Mouse (Mus musculus): ENCODE data around the gene Ptgdr2. TPM values are rescaled to one million over a fixed set of nuclear protein-coding genes. Genes with fewer than 3 reads are reported as not detected.

Gene Ptgdr2
- 0.06 and 0.12 TPM in 2 replicates for polyA plus RNA-seq (2015; fragmentation: Nextera tagmentation; extraction: Ambion mirVana)

- Histone ChIP-seq H3K27me3 (replicated peaks) (no peaks in the 10 kb centered on the region; the same call in 1 of the 2 replicates), H3K4me1 (peaks cover 20% of the 10 kb centered on the region), H3K36me3 (replicated peaks) (peaks cover 4% of the 10 kb centered on the region), H3K9me3 (no peaks in the 10 kb centered on the region), H3K4me3 (no peak within 1 kb of the TSS), H3K9ac (no peak within 1 kb of the TSS), H3K27ac (no peak within 1 kb of the TSS), H3K4me2 (no peak within 1 kb of the TSS)
- 69% methylated on average over 5 of the region's 5 CpGs for WGBS
- ATAC-seq (replicated peaks): no peak
These were observed at the start of gene Ptgdr2 for GRCm38 (mm10) chr19:10937110-10937563. Ptgdr2 (plus strand) TSS chr19:10937160.

- no peak for ATAC-seq (replicated peaks)
- 87% methylated on average over 3 of the region's 3 CpGs for WGBS
- H3K36me3 ChIP-seq (replicated peaks): no peaks in the 10 kb centered on the region
- H3K9me3 ChIP-seq: no peaks in the 10 kb centered on the region
- H3K9ac ChIP-seq: no peak overlapping the region
- no peaks in the 10 kb centered on the region for H3K27me3 ChIP-seq (replicated peaks)
- no peak overlapping the region for H3K4me2 ChIP-seq
- H3K27ac ChIP-seq: no peak overlapping the region
- H3K4me3 ChIP-seq: no peak overlapping the region
- peaks cover 22% of the 10 kb centered on the region for H3K4me1 ChIP-seq
These were observed 44.8 kb upstream of the Ptgdr2 start for GRCm38 (mm10) chr19:10892201-10892600.

- H3K4me3 ChIP-seq: peak within 1 kb of the TSS; percentile 69
- peak; percentile 97 for ATAC-seq (replicated peaks)
- peaks cover 25% of the 10 kb centered on the region for H3K4me1 ChIP-seq
- H3K9me3 ChIP-seq: no peaks in the 10 kb centered on the region
- H3K36me3 ChIP-seq (replicated peaks): peaks cover 9% of the 10 kb centered on the region
- H3K9ac ChIP-seq: peak within 1 kb of the TSS; percentile 77
- H3K4me2 ChIP-seq: peak within 1 kb of the TSS; percentile 66
- WGBS: 0% methylated on average over 43 of the region's 43 CpGs
- peak within 1 kb of the TSS; percentile 87 for H3K27ac ChIP-seq
- H3K27me3 ChIP-seq (replicated peaks): no peaks in the 10 kb centered on the region
These were observed 41.9 kb upstream of the Ptgdr2 start, which contains the start of gene Prpf19 for GRCm38 (mm10) chr19:10895016-10895528. Prpf19 (plus strand) TSS chr19:10895231.

GRCm38 (mm10) chr19:10895708-10896107 lies 41.3 kb upstream of the Ptgdr2 start:
- H3K9ac ChIP-seq: peak overlapping the region; percentile 77
- peak; percentile 8; the same call in 1 of the 2 replicates for ATAC-seq (replicated peaks)
- H3K27ac ChIP-seq: peak overlapping the region; percentile 87
- H3K4me1 ChIP-seq: peaks cover 25% of the 10 kb centered on the region
- peak overlapping the region; percentile 66 for H3K4me2 ChIP-seq
- peak overlapping the region; percentile 69 for H3K4me3 ChIP-seq
- no peaks in the 10 kb centered on the region for H3K27me3 ChIP-seq (replicated peaks)
- no peaks in the 10 kb centered on the region for H3K9me3 ChIP-seq
- H3K36me3 ChIP-seq (replicated peaks): peaks cover 15% of the 10 kb centered on the region
- WGBS: 2% methylated on average over 16 of the region's 16 CpGs

GRCm38 (mm10) chr19:10896849-10897248 lies 40.1 kb upstream of the Ptgdr2 start:
- Histone ChIP-seq H3K9me3 (no peaks in the 10 kb centered on the region), H3K27me3 (replicated peaks) (no peaks in the 10 kb centered on the region), H3K36me3 (replicated peaks) (peaks cover 26% of the 10 kb centered on the region), H3K4me2 (peak overlapping the region; percentile 66), H3K4me1 (peaks cover 25% of the 10 kb centered on the region), H3K27ac (no peak overlapping the region), H3K4me3 (no peak overlapping the region), H3K9ac (0 out of 2 replicates have a peak overlapping the region, but pooled peaks have one; percentile 77)
- 82% methylated on average over 7 of the region's 7 CpGs for WGBS
- no peak for ATAC-seq (replicated peaks)

- 86% methylated on average over 8 of the region's 8 CpGs for WGBS
- Histone ChIP-seq H3K27ac (no peak overlapping the region), H3K9me3 (no peaks in the 10 kb centered on the region), H3K9ac (no peak overlapping the region), H3K4me2 (0 out of 2 replicates have a peak overlapping the region, but pooled peaks have one; percentile 66), H3K27me3 (replicated peaks) (no peaks in the 10 kb centered on the region), H3K4me1 (peaks cover 25% of the 10 kb centered on the region), H3K4me3 (no peak overlapping the region), H3K36me3 (replicated peaks) (peaks cover 33% of the 10 kb centered on the region)
- ATAC-seq (replicated peaks): no peak
These were observed 39.5 kb upstream of the Ptgdr2 start for GRCm38 (mm10) chr19:10897491-10897890.

GRCm38 (mm10) chr19:10900315-10900714 lies 36.6 kb upstream of the Ptgdr2 start:
- no peaks in the 10 kb centered on the region for H3K27me3 ChIP-seq (replicated peaks)
- no peak overlapping the region for H3K4me2 ChIP-seq
- no peak overlapping the region for H3K9ac ChIP-seq
- H3K36me3 ChIP-seq (replicated peaks): peaks cover 56% of the 10 kb centered on the region
- H3K4me1 ChIP-seq: peaks cover 18% of the 10 kb centered on the region
- WGBS: 85% methylated on average over 6 of the region's 6 CpGs
- no peak overlapping the region for H3K27ac ChIP-seq
- H3K9me3 ChIP-seq: no peaks in the 10 kb centered on the region
- ATAC-seq (replicated peaks): no peak
- H3K4me3 ChIP-seq: no peak overlapping the region

- Histone ChIP-seq H3K27me3 (replicated peaks) (no peaks in the 10 kb centered on the region), H3K9me3 (no peaks in the 10 kb centered on the region), H3K4me1 (peaks cover 15% of the 10 kb centered on the region), H3K36me3 (replicated peaks) (peaks cover 56% of the 10 kb centered on the region), H3K9ac (no peak overlapping the region), H3K27ac (no peak overlapping the region), H3K4me3 (no peak overlapping the region), H3K4me2 (no peak overlapping the region)
- ATAC-seq (replicated peaks): no peak
- WGBS: 96% methylated on average over 5 of the region's 5 CpGs
These were observed 35.9 kb upstream of the Ptgdr2 start for GRCm38 (mm10) chr19:10901046-10901445.

DNA sequence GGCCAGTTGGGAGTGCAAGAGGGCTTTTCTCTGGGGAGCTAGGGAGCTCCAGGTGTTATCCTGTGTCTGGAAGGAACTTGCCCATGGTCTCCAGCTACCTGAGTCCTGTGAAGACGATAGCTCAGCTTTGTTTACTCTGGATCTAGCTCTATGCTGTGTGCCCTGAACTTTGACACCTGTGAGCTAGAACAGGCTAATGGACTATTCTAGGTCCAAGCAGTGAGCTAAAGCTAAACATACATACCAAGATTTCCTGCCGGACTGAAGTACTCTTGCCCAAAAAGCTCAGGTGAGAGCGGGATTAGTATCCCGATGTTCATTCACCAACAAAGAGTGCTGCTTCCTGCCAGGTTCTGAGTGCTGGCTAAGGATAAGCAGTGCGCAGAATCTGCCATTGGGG lies 32.4 kb upstream of the Ptgdr2 start:
- Histone ChIP-seq H3K4me2 (no peak overlapping the region), H3K4me1 (no peaks in the 10 kb centered on the region), H3K36me3 (replicated peaks) (peaks cover 53% of the 10 kb centered on the region), H3K9me3 (no peaks in the 10 kb centered on the region), H3K27me3 (replicated peaks) (no peaks in the 10 kb centered on the region), H3K9ac (no peak overlapping the region), H3K4me3 (no peak overlapping the region), H3K27ac (no peak overlapping the region)
- ATAC-seq (replicated peaks): no peak
- WGBS: 90% methylated on average over 5 of the region's 5 CpGs

GRCm38 (mm10) chr19:10904927-10905727 lies 31.8 kb upstream of the Ptgdr2 start:
- Histone ChIP-seq H3K4me3 (no peak overlapping the region), H3K9me3 (no peaks in the 10 kb centered on the region), H3K9ac (no peak overlapping the region), H3K4me1 (no peaks in the 10 kb centered on the region), H3K27me3 (replicated peaks) (no peaks in the 10 kb centered on the region), H3K36me3 (replicated peaks) (peaks cover 47% of the 10 kb centered on the region), H3K4me2 (no peak overlapping the region), H3K27ac (0 out of 2 replicates have a peak overlapping the region, but pooled peaks have one; percentile 31)
- 61% methylated on average over 7 of the region's 7 CpGs for WGBS
- ATAC-seq (replicated peaks): no peak

DNA sequence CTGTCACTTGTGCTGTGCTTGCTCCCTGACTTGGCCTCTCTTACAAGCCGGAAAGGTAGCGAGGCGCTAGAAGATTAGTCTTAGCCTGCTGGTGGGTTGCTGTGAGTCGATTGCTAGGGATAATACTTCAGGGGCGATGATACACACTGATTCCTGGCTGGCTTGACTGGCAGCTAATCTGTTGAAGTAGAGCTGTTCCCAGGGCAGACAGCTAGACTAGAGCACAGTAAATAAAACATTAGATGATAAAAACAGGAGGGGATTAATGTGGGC lies 31.3 kb upstream of the Ptgdr2 start:
- WGBS: 76% methylated on average over 5 of the region's 5 CpGs
- H3K36me3 ChIP-seq (replicated peaks): peaks cover 41% of the 10 kb centered on the region
- no peaks in the 10 kb centered on the region for H3K4me1 ChIP-seq
- no peak overlapping the region for H3K4me2 ChIP-seq
- 0 out of 2 replicates have a peak overlapping the region, but pooled peaks have one; percentile 31 for H3K27ac ChIP-seq
- no peak overlapping the region for H3K9ac ChIP-seq
- H3K4me3 ChIP-seq: no peak overlapping the region
- H3K27me3 ChIP-seq (replicated peaks): no peaks in the 10 kb centered on the region
- no peaks in the 10 kb centered on the region for H3K9me3 ChIP-seq
- ATAC-seq (replicated peaks): no peak

- no peak overlapping the region for H3K27ac ChIP-seq
- H3K4me1 ChIP-seq: no peaks in the 10 kb centered on the region
- H3K4me3 ChIP-seq: no peak overlapping the region
- no peaks in the 10 kb centered on the region for H3K9me3 ChIP-seq
- peaks cover 20% of the 10 kb centered on the region; the same call in 1 of the 2 replicates for H3K36me3 ChIP-seq (replicated peaks)
- no peak overlapping the region for H3K4me2 ChIP-seq
- WGBS: 66% methylated on average over 3 of the region's 3 CpGs
- no peaks in the 10 kb centered on the region for H3K27me3 ChIP-seq (replicated peaks)
- H3K9ac ChIP-seq: no peak overlapping the region
- ATAC-seq (replicated peaks): peak; percentile 40; the same call in 1 of the 2 replicates
These were observed 29.1 kb upstream of the Ptgdr2 start for GRCm38 (mm10) chr19:10907891-10908290.
